Comparison of ENCODE assay signal across 8 mouse cellular contexts in the genomic region with DNA sequence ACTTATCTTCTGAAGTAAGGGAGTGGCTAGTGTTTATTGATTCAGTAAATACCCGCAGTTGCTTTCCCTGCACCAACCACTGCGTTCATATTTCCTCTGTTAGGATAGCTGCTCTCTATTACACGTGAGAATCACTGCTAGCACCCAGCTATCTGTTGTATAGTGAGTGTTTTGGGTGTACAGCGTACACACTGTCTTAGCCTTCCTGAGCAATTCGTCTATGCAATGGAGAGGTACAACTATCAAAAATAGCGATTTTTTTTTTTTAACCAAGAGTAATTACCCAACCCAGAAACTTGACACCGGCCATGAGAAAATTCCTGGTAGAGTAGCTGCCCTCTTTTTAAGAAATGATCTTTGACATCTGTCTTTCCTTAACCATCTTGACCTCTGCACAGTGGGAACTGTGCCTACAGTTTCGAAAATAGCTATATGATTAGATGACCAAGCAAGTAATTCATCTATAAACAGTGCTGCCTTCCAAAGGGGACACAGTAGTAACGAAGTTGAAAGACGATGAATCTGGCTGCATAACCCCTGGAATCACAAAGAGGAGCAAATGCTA. TPM values are rescaled to one million over a fixed set of nuclear protein-coding genes. Genes with fewer than 3 reads are reported as not detected.
DNase-seq lines count a peak whose midpoint lies in the region; ATAC-seq and TF ChIP-seq lines count a peak whose summit lies in the region.

No protein-coding gene starts in this region.

- H3K27me3 ChIP-seq in kidney, postnatal 0 days (ENCODE audit: insufficient read depth, low read length): no peaks in the 10 kb centered on the region
- H3K27me3 ChIP-seq in embryonic facial prominence, embryonic 12.5 days: no peaks in the 10 kb centered on the region
- no peaks in the 10 kb centered on the region for H3K27me3 ChIP-seq in intestine, embryonic 16.5 days (replicated peaks; ENCODE audit: control insufficient read depth, insufficient read depth, low read length)
- H3K27me3 ChIP-seq in neural tube, embryonic 12.5 days (replicated peaks): no peaks in the 10 kb centered on the region

- TF ChIP-seq CTCF in kidney, postnatal 0 days (IDR thresholded peaks at IDR 0.05; ENCODE audit: low read depth): no peak

- H3K27ac ChIP-seq in kidney, postnatal 0 days: peak overlapping the region; percentile 93; the same call in 1 of the 2 replicates
- peak overlapping the region; percentile 90; the same call in 1 of the 2 replicates for H3K27ac ChIP-seq in embryonic facial prominence, embryonic 12.5 days
- H3K27ac ChIP-seq in intestine, embryonic 16.5 days (ENCODE audit: low read length): peak overlapping the region; percentile 92
- H3K27ac ChIP-seq in neural tube, embryonic 12.5 days: no peak overlapping the region

- WGBS in kidney, postnatal 0 days: 28% methylated on average over 10 of the region's 10 CpGs
- WGBS in embryonic facial prominence, embryonic 12.5 days: 14% methylated on average over 10 of the region's 10 CpGs
- 34% methylated on average over 10 of the region's 10 CpGs for WGBS in intestine, embryonic 16.5 days
- 60% methylated on average over 10 of the region's 10 CpGs for WGBS in neural tube, embryonic 12.5 days

- no peaks in the 10 kb centered on the region for H3K36me3 ChIP-seq in kidney, postnatal 0 days (ENCODE audit: insufficient read depth, low read length)
- H3K36me3 ChIP-seq in embryonic facial prominence, embryonic 12.5 days: no peaks in the 10 kb centered on the region
- no peaks in the 10 kb centered on the region for H3K36me3 ChIP-seq in intestine, embryonic 16.5 days (ENCODE audit: control insufficient read depth, insufficient read depth, low read length)
- no peaks in the 10 kb centered on the region for H3K36me3 ChIP-seq in neural tube, embryonic 12.5 days

- peak overlapping the region; percentile 76; the same call in 1 of the 2 replicates for H3K9ac ChIP-seq in kidney, postnatal 0 days (ENCODE audit: low read depth, low read length)
- 0 out of 2 replicates have a peak overlapping the region, but pooled peaks have one; percentile 42 for H3K9ac ChIP-seq in embryonic facial prominence, embryonic 12.5 days
- peak overlapping the region; percentile 91; the same call in 1 of the 2 replicates for H3K9ac ChIP-seq in intestine, embryonic 16.5 days (ENCODE audit: low read depth, low read length)
- no peak overlapping the region for H3K9ac ChIP-seq in neural tube, embryonic 12.5 days

- no peaks in the 10 kb centered on the region for H3K9me3 ChIP-seq in kidney, postnatal 0 days (replicated peaks; ENCODE audit: low read length)
- no peaks in the 10 kb centered on the region for H3K9me3 ChIP-seq in embryonic facial prominence, embryonic 12.5 days
- H3K9me3 ChIP-seq in intestine, embryonic 16.5 days (ENCODE audit: control insufficient read depth, low read length): no peaks in the 10 kb centered on the region
- H3K9me3 ChIP-seq in neural tube, embryonic 12.5 days: no peaks in the 10 kb centered on the region

- H3K4me1 ChIP-seq in kidney, postnatal 0 days (replicated peaks; ENCODE audit: insufficient read depth, low read length): peaks cover 20% of the 10 kb centered on the region; the same call in 1 of the 2 replicates
- H3K4me1 ChIP-seq in embryonic facial prominence, embryonic 12.5 days: peaks cover 32% of the 10 kb centered on the region
- H3K4me1 ChIP-seq in intestine, embryonic 16.5 days (ENCODE audit: control insufficient read depth, insufficient read depth, low read length): peaks cover 31% of the 10 kb centered on the region
- peaks cover 8% of the 10 kb centered on the region for H3K4me1 ChIP-seq in neural tube, embryonic 12.5 days

- peak overlapping the region; percentile 75 for H3K4me2 ChIP-seq in kidney, postnatal 0 days (ENCODE audit: low read length)
- peak overlapping the region; percentile 79 for H3K4me2 ChIP-seq in embryonic facial prominence, embryonic 12.5 days (replicated peaks)
- peak overlapping the region; percentile 70 for H3K4me2 ChIP-seq in intestine, embryonic 16.5 days (ENCODE audit: low read depth, low read length)
- peak overlapping the region; percentile 93 for H3K4me2 ChIP-seq in neural tube, embryonic 12.5 days (replicated peaks)

- peak overlapping the region; percentile 79 for H3K4me3 ChIP-seq in kidney, postnatal 0 days (replicated peaks; ENCODE audit: low read depth, low read length)
- peak overlapping the region; percentile 70 for H3K4me3 ChIP-seq in embryonic facial prominence, embryonic 12.5 days
- peak overlapping the region; percentile 87 for H3K4me3 ChIP-seq in intestine, embryonic 16.5 days (ENCODE audit: low read length)
- no peak overlapping the region for H3K4me3 ChIP-seq in neural tube, embryonic 12.5 days

- peak; percentile 25 for DNase-seq in kidney, postnatal 0 days (ENCODE audit: low spot score)
- no peak for DNase-seq in kidney, adult 18-20 months
- no peak for DNase-seq in cerebellum, adult 11 months
- DNase-seq in MN1 (ENCODE audit: low spot score): no peak
- DNase-seq in layer of hippocampus, postnatal 10 days (ENCODE audit: low spot score in 2 of 2): no peak

- no peak for ATAC-seq in kidney, postnatal 0 days (replicated peaks; ENCODE audit: low FRiP score, low read depth)
- no peak for ATAC-seq in embryonic facial prominence, embryonic 12.5 days (ENCODE audit: insufficient number of reproducible peaks, insufficient read depth, low FRiP score, low TSS enrichment)
- peak; percentile 8; the same call in 1 of the 2 replicates for ATAC-seq in intestine, embryonic 16.5 days
- no peak for ATAC-seq in neural tube, embryonic 12.5 days (ENCODE audit: low FRiP score, low read depth)

RNA-seq across cellular contexts. Expression of gene Cnksr3, which starts 1.1 kb away (rescaled TPM):
- 18.3 and 19.0 TPM in 2 replicates for polyA plus RNA-seq in kidney, postnatal 0 days (2015; fragmentation: Nextera tagmentation; extraction: Ambion mirVana)
- 10.9 and 12.7 TPM in 2 replicates for polyA plus RNA-seq in embryonic facial prominence, embryonic 12.5 days (2016; fragmentation: Nextera tagmentation; extraction: Ambion mirVana)
- 13.4 and 14.2 TPM in 2 replicates for polyA plus RNA-seq in intestine, embryonic 16.5 days (2015; fragmentation: Nextera tagmentation; extraction: Ambion mirVana)
- polyA plus RNA-seq in neural tube, embryonic 12.5 days (2016; fragmentation: Nextera tagmentation; extraction: Ambion mirVana): 6.7 and 7.3 TPM in 2 replicates
- 1 to 10 TPM; 6.6 to 7.0 TPM for total RNA-seq in layer of hippocampus, postnatal 10 days (2021)
